Mouse (Mus musculus) limb, embryonic 15.5 days (tissue): ENCODE measurements around the gene Parva. TPM values are rescaled to one million over a fixed set of nuclear protein-coding genes. Genes with fewer than 3 reads are reported as not detected.
A peak's percentile ranks its signal among the peaks of the same experiment; 100 is the strongest.

ENCODE experiments used
- ATAC-seq: fragments of 200-750 bp; cut with Nextera tagmentation; 2 replicates; pipeline ENCODE4 v1.8.0; 2017; ENCODE audit warnings: low read depth, moderate TSS enrichment; ENCODE audit not compliant: insufficient number of reproducible peaks, low FRiP score, low TSS enrichment
- H3K27ac ChIP-seq: fragments of 300-500 bp; sonication (generic); 2 replicates; pipeline ENCODE4 v1.5.1; 2015; ENCODE audit warnings: moderate library complexity, mild to moderate bottlenecking, inconsistent platforms
- H3K27me3 ChIP-seq: fragments of 300-500 bp; sonication (generic); 2 replicates; pipeline ENCODE4 v1.6.1; 2015; ENCODE audit warnings: inconsistent platforms
- H3K36me3 ChIP-seq: fragments of 300-500 bp; sonication (generic); 2 replicates; pipeline ENCODE4 v1.6.1; 2015; ENCODE audit warnings: inconsistent platforms
- H3K4me1 ChIP-seq: fragments of 300-500 bp; sonication (generic); 2 replicates; pipeline ENCODE4 v1.6.1; 2015; ENCODE audit warnings: inconsistent platforms
- H3K4me2 ChIP-seq: fragments of 300-500 bp; sonication (generic); 2 replicates; pipeline ENCODE4 v1.6.1; 2015; ENCODE audit warnings: mild to moderate bottlenecking, inconsistent platforms
- H3K4me3 ChIP-seq: fragments of 300-500 bp; sonication (generic); 2 replicates; pipeline ENCODE4 v1.5.1; 2015; ENCODE audit warnings: mild to moderate bottlenecking, inconsistent platforms
- H3K9ac ChIP-seq: fragments of 300-500 bp; sonication (generic); 2 replicates; pipeline ENCODE4 v1.6.1; 2015; ENCODE audit warnings: inconsistent platforms
- H3K9me3 ChIP-seq: fragments of 300-500 bp; sonication (generic); 2 replicates; pipeline ENCODE4 v1.6.1; 2016; ENCODE audit warnings: inconsistent platforms
- WGBS: fragments of 180-500 bp; shearing (Covaris S2); methylation state at CpG from one replicate; pipeline ENCODE4 v1.1.7; 2015; 5-methylcytosine and 5-hydroxymethylcytosine counted together
- polyA plus RNA-seq: library from polyadenylated mRNA; unstranded; fragments of >200 nt; fragmentation: Nextera tagmentation; extraction: Ambion mirVana; gene quantifications from 2 replicates; pipeline ENCODE4 v1.2.1, GENCODE M21; 2015

Gene Parva
- polyA plus RNA-seq, 1 experiment from 2014 or later: 95.9 TPM

- no peak overlapping the region for H3K4me3 ChIP-seq
- H3K9me3 ChIP-seq: no peaks in the 10 kb centered on the region
- no peak overlapping the region for H3K9ac ChIP-seq
- ATAC-seq: no peak
- H3K27me3 ChIP-seq: no peaks in the 10 kb centered on the region
- no peak overlapping the region for H3K27ac ChIP-seq
- peaks cover 6% of the 10 kb centered on the region; the same call in 1 of the 2 replicates for H3K4me1 ChIP-seq
- H3K4me2 ChIP-seq: no peak overlapping the region
- WGBS: 43% methylated on average over 6 of the region's 6 CpGs
- no peaks in the 10 kb centered on the region for H3K36me3 ChIP-seq
These were observed 27.1 kb upstream of the Parva start for GRCm38 (mm10) chr7:112400175-112400574.

GRCm38 (mm10) chr7:112405061-112405460 is 22.2 kb upstream of the Parva start:
- ATAC-seq: no peak
- Histone ChIP-seq H3K9me3 (no peaks in the 10 kb centered on the region), H3K4me3 (no peak overlapping the region), H3K36me3 (no peaks in the 10 kb centered on the region), H3K9ac (no peak overlapping the region), H3K4me1 (no peaks in the 10 kb centered on the region), H3K4me2 (no peak overlapping the region), H3K27me3 (no peaks in the 10 kb centered on the region), H3K27ac (no peak overlapping the region)
- WGBS: 32% methylated on average over 2 of the region's 2 CpGs

GRCm38 (mm10) chr7:112405578-112405977 is 21.7 kb upstream of the Parva start:
- Histone ChIP-seq H3K9me3 (no peaks in the 10 kb centered on the region), H3K36me3 (no peaks in the 10 kb centered on the region), H3K4me1 (no peaks in the 10 kb centered on the region), H3K27me3 (no peaks in the 10 kb centered on the region), H3K4me3 (no peak overlapping the region), H3K9ac (no peak overlapping the region), H3K4me2 (no peak overlapping the region), H3K27ac (no peak overlapping the region)
- 71% methylated on average over 8 of the region's 8 CpGs for WGBS
- no peak for ATAC-seq

- Histone ChIP-seq H3K9ac (no peak overlapping the region), H3K27ac (no peak overlapping the region)
These were observed 19.7 kb upstream of the Parva start for GRCm38 (mm10) chr7:112407597-112407996.

GRCm38 (mm10) chr7:112409991-112410390 is 17.3 kb upstream of the Parva start:
- H3K36me3 ChIP-seq: no peaks in the 10 kb centered on the region
- no peak overlapping the region for H3K4me3 ChIP-seq
- H3K4me1 ChIP-seq: no peaks in the 10 kb centered on the region
- no peaks in the 10 kb centered on the region for H3K27me3 ChIP-seq
- H3K4me2 ChIP-seq: no peak overlapping the region
- H3K9me3 ChIP-seq: no peaks in the 10 kb centered on the region
- no peak overlapping the region for H3K9ac ChIP-seq
- WGBS: 81% methylated on average over 3 of the region's 3 CpGs
- ATAC-seq: no peak
- no peak overlapping the region for H3K27ac ChIP-seq

More at GRCm38 (mm10) chr7:112407597-112407996, 19.7 kb upstream of the Parva start:
- 72% methylated on average over 7 of the region's 7 CpGs for WGBS
- Histone ChIP-seq H3K4me3 (no peak overlapping the region), H3K36me3 (no peaks in the 10 kb centered on the region), H3K4me1 (no peaks in the 10 kb centered on the region), H3K4me2 (no peak overlapping the region), H3K27me3 (no peaks in the 10 kb centered on the region), H3K9me3 (no peaks in the 10 kb centered on the region)
- no peak for ATAC-seq

GRCm38 (mm10) chr7:112413286-112413685 is 14.0 kb upstream of the Parva start:
- H3K27ac ChIP-seq: no peak overlapping the region
- no peaks in the 10 kb centered on the region for H3K9me3 ChIP-seq
- WGBS: 67% methylated on average over 6 of the region's 6 CpGs
- no peaks in the 10 kb centered on the region for H3K27me3 ChIP-seq
- no peak overlapping the region for H3K4me3 ChIP-seq
- ATAC-seq: no peak
- H3K9ac ChIP-seq: no peak overlapping the region
- H3K36me3 ChIP-seq: no peaks in the 10 kb centered on the region
- no peak overlapping the region for H3K4me2 ChIP-seq
- H3K4me1 ChIP-seq: peaks cover 18% of the 10 kb centered on the region

GRCm38 (mm10) chr7:112416058-112416526 is 11.2 kb upstream of the Parva start:
- H3K27ac ChIP-seq: no peak overlapping the region
- no peaks in the 10 kb centered on the region for H3K27me3 ChIP-seq
- WGBS: 7% methylated on average over 14 of the region's 14 CpGs
- no peaks in the 10 kb centered on the region for H3K9me3 ChIP-seq
- no peaks in the 10 kb centered on the region for H3K36me3 ChIP-seq
- peaks cover 18% of the 10 kb centered on the region for H3K4me1 ChIP-seq
- no peak overlapping the region for H3K4me3 ChIP-seq
- H3K9ac ChIP-seq: no peak overlapping the region
- ATAC-seq: no peak
- H3K4me2 ChIP-seq: peak overlapping the region; percentile 25; the same call in 1 of the 2 replicates

- Histone ChIP-seq H3K4me3 (no peak overlapping the region), H3K27ac (no peak overlapping the region), H3K9me3 (no peaks in the 10 kb centered on the region), H3K9ac (no peak overlapping the region), H3K4me2 (no peak overlapping the region), H3K27me3 (no peaks in the 10 kb centered on the region), H3K4me1 (peaks cover 18% of the 10 kb centered on the region), H3K36me3 (no peaks in the 10 kb centered on the region)
- WGBS: 10% methylated on average over 6 of the region's 7 CpGs
- no peak for ATAC-seq
These were observed 10.4 kb upstream of the Parva start for GRCm38 (mm10) chr7:112416730-112417513.

GRCm38 (mm10) chr7:112417598-112417997 is 9.7 kb upstream of the Parva start:
- peaks cover 18% of the 10 kb centered on the region for H3K4me1 ChIP-seq
- no peak overlapping the region for H3K9ac ChIP-seq
- ATAC-seq: no peak
- H3K9me3 ChIP-seq: no peaks in the 10 kb centered on the region
- H3K4me3 ChIP-seq: no peak overlapping the region
- H3K4me2 ChIP-seq: no peak overlapping the region
- no peaks in the 10 kb centered on the region for H3K36me3 ChIP-seq
- no peaks in the 10 kb centered on the region for H3K27me3 ChIP-seq
- no peak overlapping the region for H3K27ac ChIP-seq
- 70% methylated on average over 4 of the region's 4 CpGs for WGBS

GRCm38 (mm10) chr7:112423438-112423837 is 3.9 kb upstream of the Parva start:
- 68% methylated on average over 4 of the region's 4 CpGs for WGBS
- no peak for ATAC-seq
- no peaks in the 10 kb centered on the region for H3K9me3 ChIP-seq
- no peaks in the 10 kb centered on the region for H3K27me3 ChIP-seq
- no peaks in the 10 kb centered on the region for H3K36me3 ChIP-seq
- H3K4me3 ChIP-seq: no peak overlapping the region
- no peak overlapping the region for H3K9ac ChIP-seq
- no peak overlapping the region for H3K27ac ChIP-seq
- H3K4me1 ChIP-seq: peaks cover 8% of the 10 kb centered on the region; the same call in 1 of the 2 replicates
- no peak overlapping the region for H3K4me2 ChIP-seq

GRCm38 (mm10) chr7:112426811-112427210 is 494 bp upstream of the Parva start:
- peaks cover 18% of the 10 kb centered on the region for H3K4me1 ChIP-seq
- H3K9ac ChIP-seq: no peak overlapping the region
- WGBS: 47% methylated on average over 5 of the region's 5 CpGs
- peak overlapping the region; percentile 85 for H3K4me2 ChIP-seq
- no peaks in the 10 kb centered on the region for H3K27me3 ChIP-seq
- H3K9me3 ChIP-seq: no peaks in the 10 kb centered on the region
- peak overlapping the region; percentile 98 for H3K27ac ChIP-seq
- peak overlapping the region; percentile 71; the same call in 1 of the 2 replicates for H3K4me3 ChIP-seq
- ATAC-seq: no peak
- H3K36me3 ChIP-seq: no peaks in the 10 kb centered on the region

- Histone ChIP-seq H3K9me3 (no peaks in the 10 kb centered on the region), H3K9ac (peak overlapping the region; percentile 90), H3K27ac (peak overlapping the region; percentile 98), H3K36me3 (no peaks in the 10 kb centered on the region), H3K4me3 (peak overlapping the region; percentile 71), H3K4me1 (peaks cover 18% of the 10 kb centered on the region), H3K4me2 (peak overlapping the region; percentile 85), H3K27me3 (no peaks in the 10 kb centered on the region)
- WGBS: 0% methylated on average over 22 of the region's 22 CpGs
- ATAC-seq: peak; percentile 86
These were observed 842 bp downstream of the Parva start for GRCm38 (mm10) chr7:112428158-112428535.
